Comparison of ENCODE assay signal across 17 mouse cellular contexts in genomic region chr10:23052480-23053378, GRCm38 (mm10).
DNase-seq lines count a peak whose midpoint lies in the region; ATAC-seq lines count a peak whose summit lies in the region.
"Had no signal": no experiment of that assay in that cellular context is flagged by ENCODE, and none has a peak within 500 bp of the region (broad histone marks: within the 10 kb centered on the region; RNA-seq: fewer than 3 reads in every experiment).

No protein-coding gene starts in this region.

- H3K27me3 ChIP-seq in lung, embryonic 15.5 days, result no peaks in the 10 kb centered on the region
- no peaks in the 10 kb centered on the region for H3K27me3 ChIP-seq in stomach, embryonic 15.5 days (replicated peaks)
- H3K27me3 ChIP-seq in liver, embryonic 11.5 days (replicated peaks; ENCODE audit: control insufficient read depth, insufficient read depth, low read length), result no peaks in the 10 kb centered on the region
- H3K27me3 ChIP-seq: embryonic facial prominence, embryonic 15.5 days; heart, embryonic 13.5 days; hindbrain, embryonic 15.5 days; liver, embryonic 13.5 days had no signal

- H3K27ac ChIP-seq in lung, embryonic 15.5 days, result peak overlapping the region; percentile 81
- peak overlapping the region; percentile 58; the same call in 1 of the 2 replicates for H3K27ac ChIP-seq in stomach, embryonic 15.5 days
- H3K27ac ChIP-seq in liver, embryonic 11.5 days (ENCODE audit: low read depth, low read length), result no peak overlapping the region
- H3K27ac ChIP-seq: embryonic facial prominence, embryonic 15.5 days; heart, embryonic 13.5 days; hindbrain, embryonic 15.5 days; limb, embryonic 10.5 days; liver, embryonic 13.5 days had no signal

- no peaks in the 10 kb centered on the region for H3K9me3 ChIP-seq in lung, embryonic 15.5 days
- no peaks in the 10 kb centered on the region for H3K9me3 ChIP-seq in stomach, embryonic 15.5 days
- no peaks in the 10 kb centered on the region for H3K9me3 ChIP-seq in liver, embryonic 11.5 days (ENCODE audit: control insufficient read depth, low read length)
- H3K9me3 ChIP-seq: embryonic facial prominence, embryonic 15.5 days; heart, embryonic 13.5 days; hindbrain, embryonic 15.5 days; limb, embryonic 10.5 days; liver, embryonic 13.5 days had no signal

- H3K4me1 ChIP-seq in lung, embryonic 15.5 days, result peaks cover 15% of the 10 kb centered on the region; the same call in 1 of the 2 replicates
- no peaks in the 10 kb centered on the region for H3K4me1 ChIP-seq in stomach, embryonic 15.5 days
- no peaks in the 10 kb centered on the region for H3K4me1 ChIP-seq in liver, embryonic 11.5 days (replicated peaks; ENCODE audit: control insufficient read depth, insufficient read depth, low read length)
- H3K4me1 ChIP-seq: embryonic facial prominence, embryonic 15.5 days; heart, embryonic 13.5 days; hindbrain, embryonic 15.5 days; limb, embryonic 10.5 days; liver, embryonic 13.5 days had no signal

- no peak overlapping the region for H3K9ac ChIP-seq in lung, embryonic 15.5 days
- H3K9ac ChIP-seq in stomach, embryonic 15.5 days, result no peak overlapping the region
- H3K9ac ChIP-seq in liver, embryonic 11.5 days (ENCODE audit: low read depth, low read length), result no peak overlapping the region
- H3K9ac ChIP-seq: embryonic facial prominence, embryonic 15.5 days; heart, embryonic 13.5 days; hindbrain, embryonic 15.5 days; liver, embryonic 13.5 days had no signal

- no peaks in the 10 kb centered on the region for H3K36me3 ChIP-seq in lung, embryonic 15.5 days
- no peaks in the 10 kb centered on the region for H3K36me3 ChIP-seq in stomach, embryonic 15.5 days
- no peaks in the 10 kb centered on the region for H3K36me3 ChIP-seq in liver, embryonic 11.5 days (ENCODE audit: control insufficient read depth, insufficient read depth, low read length)
- H3K36me3 ChIP-seq: embryonic facial prominence, embryonic 15.5 days; heart, embryonic 13.5 days; hindbrain, embryonic 15.5 days; limb, embryonic 10.5 days; liver, embryonic 13.5 days had no signal

- H3K4me2 ChIP-seq in lung, embryonic 15.5 days, result no peak overlapping the region
- H3K4me2 ChIP-seq in stomach, embryonic 15.5 days, result no peak overlapping the region
- H3K4me2 ChIP-seq in liver, embryonic 11.5 days, result no peak overlapping the region
- H3K4me2 ChIP-seq: embryonic facial prominence, embryonic 15.5 days; heart, embryonic 13.5 days; hindbrain, embryonic 15.5 days; liver, embryonic 13.5 days had no signal

- DNase-seq in kidney, adult 11 months, result peak; percentile 3
- no peak for DNase-seq in kidney, adult 18-20 months
- DNase-seq in kidney, postnatal 10 days, result peak; percentile 84
- DNase-seq in heart, adult 9 months (ENCODE audit: low spot score in 2 of 2), result no peak
- DNase-seq in liver, embryonic 11.5 days (ENCODE audit: low spot score), result no peak
- no peak for DNase-seq in thymus, adult 18-20 months
- DNase-seq: cerebellum, adult 9-11 months; heart, postnatal 36 days; liver, embryonic 13.5 days; thymus, postnatal 36 days had no signal

- ATAC-seq in lung, embryonic 15.5 days (ENCODE audit: borderline replicate concordance, extremely low read depth, low FRiP score, low TSS enrichment), result peak; percentile 95
- peak; percentile 35; the same call in 1 of the 2 replicates for ATAC-seq in stomach, embryonic 15.5 days (ENCODE audit: insufficient read depth, low FRiP score, low read depth)
- ATAC-seq in liver, embryonic 11.5 days (replicated peaks; ENCODE audit: low FRiP score), result no peak
- ATAC-seq: midbrain, embryonic 16.5 days had no signal

- no peak overlapping the region for H3K4me3 ChIP-seq in lung, embryonic 15.5 days
- H3K4me3 ChIP-seq in stomach, embryonic 15.5 days (replicated peaks), result no peak overlapping the region
- H3K4me3 ChIP-seq in liver, embryonic 11.5 days (ENCODE audit: low read depth, low read length), result no peak overlapping the region
- H3K4me3 ChIP-seq: embryonic facial prominence, embryonic 15.5 days; heart, embryonic 13.5 days; hindbrain, embryonic 15.5 days; limb, embryonic 10.5 days; liver, embryonic 13.5 days had no signal

- 42% methylated on average over 11 of the region's 11 CpGs for WGBS in lung, embryonic 15.5 days
- WGBS in stomach, embryonic 15.5 days, result 44% methylated on average over 11 of the region's 11 CpGs
- WGBS in liver, embryonic 11.5 days, result 78% methylated on average over 11 of the region's 11 CpGs

Comparison
In these comparisons a context has a peak if more than half of its experiments do, and no peak if none do; other contexts are left out.
1. DNase-seq: peak in kidney, adult 11 months (single experiment) and kidney, postnatal 10 days (single experiment); none in kidney, adult 18-20 months (single experiment), heart, adult 9 months (0 of 2), liver, embryonic 11.5 days (single experiment) and thymus, adult 18-20 months (0 of 2).